Mouse (Mus musculus): ENCODE measurements around the gene Mx1. TPM values are rescaled to one million over a fixed set of nuclear protein-coding genes. Genes with fewer than 3 reads are reported as not detected.

Mx1 gene
- total and polyA plus RNA-seq, 2 experiments from 2014 or later = 0.07 to 0.71 TPM

- Histone ChIP-seq H3K4me2 (ENCODE audit: low read depth) (no peak overlapping the region), H3K4me3 (ENCODE audit: low read depth, low read length) (no peak overlapping the region), H3K9me3 (ENCODE audit: low read length) (no peaks in the 10 kb centered on the region), H3K27me3 (ENCODE audit: insufficient read depth, low read length) (no peaks in the 10 kb centered on the region), H3K27ac (ENCODE audit: low read depth, low read length) (no peak overlapping the region), H3K9ac (no peak overlapping the region), H3K36me3 (ENCODE audit: insufficient read depth) (no peaks in the 10 kb centered on the region), H3K4me1 (ENCODE audit: insufficient read depth) (no peaks in the 10 kb centered on the region)
- ATAC-seq = no peak
- DNase-seq = no peak
- 93% methylated on average over 5 of the region's 5 CpGs for WGBS
- no peak for TF ChIP-seq CTCF (IDR thresholded peaks at IDR 0.05; ENCODE audit: low read depth)
Observed at GRCm38 (mm10) chr16:97405476-97406012, 57.2 kb downstream of the Mx1 start.

GRCm38 (mm10) chr16:97402213-97402785, 60.4 kb downstream of the Mx1 start:
- DNase-seq = no peak

GRCm38 (mm10) chr16:97401741-97402140, 61.0 kb downstream of the Mx1 start:
- no peak overlapping the region for H3K9ac ChIP-seq
- no peak for TF ChIP-seq CTCF (IDR thresholded peaks at IDR 0.05; ENCODE audit: low read depth)
- no peak overlapping the region for H3K4me2 ChIP-seq (ENCODE audit: low read depth)
- H3K4me1 ChIP-seq (ENCODE audit: insufficient read depth) = no peaks in the 10 kb centered on the region
- H3K27ac ChIP-seq (ENCODE audit: low read depth, low read length) = no peak overlapping the region
- H3K4me3 ChIP-seq (ENCODE audit: low read depth, low read length) = no peak overlapping the region
- no peaks in the 10 kb centered on the region for H3K9me3 ChIP-seq (ENCODE audit: low read length)
- no peak for DNase-seq
- no peak for ATAC-seq
- no peaks in the 10 kb centered on the region for H3K36me3 ChIP-seq (ENCODE audit: insufficient read depth)
- H3K27me3 ChIP-seq (ENCODE audit: insufficient read depth, low read length) = no peaks in the 10 kb centered on the region

More at GRCm38 (mm10) chr16:97402213-97402785, 60.4 kb downstream of the Mx1 start:
- Histone ChIP-seq H3K4me1 (ENCODE audit: insufficient read depth) (no peaks in the 10 kb centered on the region), H3K27ac (ENCODE audit: low read depth, low read length) (no peak overlapping the region), H3K36me3 (ENCODE audit: insufficient read depth) (no peaks in the 10 kb centered on the region), H3K9me3 (ENCODE audit: low read length) (no peaks in the 10 kb centered on the region), H3K4me2 (ENCODE audit: low read depth) (no peak overlapping the region), H3K9ac (no peak overlapping the region), H3K4me3 (ENCODE audit: low read depth, low read length) (no peak overlapping the region), H3K27me3 (ENCODE audit: insufficient read depth, low read length) (no peaks in the 10 kb centered on the region)
- ATAC-seq = no peak
- TF ChIP-seq CTCF (IDR thresholded peaks at IDR 0.05; ENCODE audit: low read depth) = no peak
- 19% methylated on average over 4 of the region's 4 CpGs for WGBS

- Histone ChIP-seq H3K4me3 (ENCODE audit: low read depth, low read length) (no peak overlapping the region), H3K27ac (ENCODE audit: low read depth, low read length) (no peak overlapping the region), H3K36me3 (ENCODE audit: insufficient read depth) (no peaks in the 10 kb centered on the region), H3K9me3 (ENCODE audit: low read length) (no peaks in the 10 kb centered on the region), H3K9ac (no peak overlapping the region), H3K27me3 (ENCODE audit: insufficient read depth, low read length) (no peaks in the 10 kb centered on the region), H3K4me2 (ENCODE audit: low read depth) (no peak overlapping the region), H3K4me1 (ENCODE audit: insufficient read depth) (no peaks in the 10 kb centered on the region)
- 94% methylated on average over 4 of the region's 4 CpGs for WGBS
- no peak for DNase-seq
- ATAC-seq = no peak
- TF ChIP-seq CTCF (IDR thresholded peaks at IDR 0.05; ENCODE audit: low read depth) = no peak
Observed at GRCm38 (mm10) chr16:97399991-97400390, 62.7 kb downstream of the Mx1 start.

- no peak for TF ChIP-seq CTCF (IDR thresholded peaks at IDR 0.05; ENCODE audit: low read depth)
- Histone ChIP-seq H3K4me2 (ENCODE audit: low read depth) (no peak overlapping the region), H3K36me3 (ENCODE audit: insufficient read depth) (no peaks in the 10 kb centered on the region), H3K9me3 (ENCODE audit: low read length) (no peaks in the 10 kb centered on the region), H3K4me1 (ENCODE audit: insufficient read depth) (no peaks in the 10 kb centered on the region), H3K27ac (ENCODE audit: low read depth, low read length) (no peak overlapping the region), H3K9ac (no peak overlapping the region), H3K4me3 (ENCODE audit: low read depth, low read length) (no peak overlapping the region), H3K27me3 (ENCODE audit: insufficient read depth, low read length) (no peaks in the 10 kb centered on the region)
- no peak for DNase-seq
- 86% methylated on average over 2 of the region's 2 CpGs for WGBS
- no peak for ATAC-seq
Observed at GRCm38 (mm10) chr16:97397945-97398531, 64.7 kb downstream of the Mx1 start.

Other genes with a start within 250 kb of the Mx1 start
- gene Bace2, start 106.2 kb downstream of the Mx1 start, total RNA-seq (2014; rRNA removed) = 2.2 and 2.6 TPM in 2 replicates
- gene Bace2, start 106.2 kb downstream of the Mx1 start, polyA plus RNA-seq (2015; fragmentation: Nextera tagmentation; extraction: Ambion mirVana) = 4.5 and 5.9 TPM in 2 replicates
- gene Fam3b, start 51.9 kb upstream of the Mx1 start, total RNA-seq (2014; rRNA removed) = not detected in 2 replicates
- not detected in 2 replicates for gene Fam3b, start 51.9 kb upstream of the Mx1 start, polyA plus RNA-seq (2015; fragmentation: Nextera tagmentation; extraction: Ambion mirVana)
- 0.10 and 0.15 TPM in 2 replicates for gene Tmprss2, start 148.3 kb upstream of the Mx1 start, total RNA-seq (2014; rRNA removed)
- gene Tmprss2, start 148.3 kb upstream of the Mx1 start, polyA plus RNA-seq (2015; fragmentation: Nextera tagmentation; extraction: Ambion mirVana) = 0.15 and 0.16 TPM in 2 replicates